Mouse (Mus musculus) stomach, embryonic 14.5 days (tissue): ENCODE results near the gene Wfdc16. TPM values are rescaled to one million over a fixed set of nuclear protein-coding genes. Genes with fewer than 3 reads are reported as not detected.
A peak's percentile ranks its signal among the peaks of the same experiment; 100 is the strongest.

Experiments
- ATAC-seq: fragments of 200-750 bp; cut with Nextera tagmentation; 2 replicates; pipeline ENCODE4 v1.8.0; 2017; ENCODE audit warnings: low read depth, moderate TSS enrichment; ENCODE audit not compliant: insufficient number of reproducible peaks, insufficient read depth, low FRiP score
- H3K27ac ChIP-seq: fragments of 300-500 bp; sonication (generic); 2 replicates; pipeline ENCODE4 v1.5.1; 2014; ENCODE audit warnings: mild to moderate bottlenecking, low read length, moderate library complexity, mixed read lengths
- H3K27me3 ChIP-seq: fragments of 300-500 bp; sonication (generic); 2 replicates; pipeline ENCODE4 v1.6.1; 2014; ENCODE audit warnings: low read length, control low read depth, mixed read lengths; ENCODE audit not compliant: control insufficient read depth, insufficient read depth
- H3K36me3 ChIP-seq: fragments of 300-500 bp; sonication (generic); 2 replicates; pipeline ENCODE4 v1.6.1; 2014; ENCODE audit warnings: mild to moderate bottlenecking, control low read depth, low read length, moderate library complexity, mixed read lengths; ENCODE audit not compliant: control insufficient read depth, insufficient read depth
- H3K4me1 ChIP-seq: fragments of 300-500 bp; sonication (generic); 2 replicates; pipeline ENCODE4 v1.6.1; 2014; ENCODE audit warnings: low read length, control low read depth, mixed read lengths; ENCODE audit not compliant: control insufficient read depth, insufficient read depth
- H3K4me2 ChIP-seq: fragments of 300-500 bp; sonication (generic); replicated peaks from 2 replicates; pipeline ENCODE4 v1.6.1; 2014; ENCODE audit warnings: low read depth, low read length, control low read depth
- H3K4me3 ChIP-seq: fragments of 300-500 bp; sonication (generic); 2 replicates; pipeline ENCODE4 v1.5.1; 2014; ENCODE audit warnings: low read depth, low read length, control low read depth
- H3K9ac ChIP-seq: fragments of 300-500 bp; sonication (generic); replicated peaks from 2 replicates; pipeline ENCODE4 v1.6.1; 2014; ENCODE audit warnings: low read depth, mild to moderate bottlenecking, control low read depth, low read length, moderate library complexity, mixed read lengths
- H3K9me3 ChIP-seq: fragments of 300-500 bp; sonication (generic); 2 replicates; pipeline ENCODE4 v1.6.1; 2016; ENCODE audit warnings: low read depth, low read length, control low read depth; ENCODE audit not compliant: control insufficient read depth
- WGBS: fragments of 180-500 bp; shearing (Covaris S2); extraction: QIAGEN DNeasy Blood & Tissue Kit; methylation state at CpG from one replicate; pipeline ENCODE4 v1.1.7; 2014; 5-methylcytosine and 5-hydroxymethylcytosine counted together
- polyA plus RNA-seq: library from polyadenylated mRNA; unstranded; fragments of >200 nt; fragmentation: Nextera tagmentation; extraction: Ambion mirVana; gene quantifications from 2 replicates; pipeline ENCODE4 v1.2.1, GENCODE M21; 2014

Gene Wfdc16
- polyA plus RNA-seq, result not detected in 2 replicates

GRCm38 (mm10) chr2:164638696-164639095 is at the start of gene Wfdc16:
Wfdc16 (minus strand) TSS chr2:164638796.
- H3K4me3 ChIP-seq, result no peak within 1 kb of the TSS
- no peaks in the 10 kb centered on the region for H3K4me1 ChIP-seq
- H3K4me2 ChIP-seq, result no peak within 1 kb of the TSS
- H3K9me3 ChIP-seq, result no peaks in the 10 kb centered on the region
- H3K27me3 ChIP-seq, result no peaks in the 10 kb centered on the region
- H3K9ac ChIP-seq, result no peak within 1 kb of the TSS
- H3K36me3 ChIP-seq, result no peaks in the 10 kb centered on the region
- 72% methylated on average over 3 of the region's 3 CpGs for WGBS
- no peak within 1 kb of the TSS for H3K27ac ChIP-seq
- ATAC-seq, result no peak

DNA sequence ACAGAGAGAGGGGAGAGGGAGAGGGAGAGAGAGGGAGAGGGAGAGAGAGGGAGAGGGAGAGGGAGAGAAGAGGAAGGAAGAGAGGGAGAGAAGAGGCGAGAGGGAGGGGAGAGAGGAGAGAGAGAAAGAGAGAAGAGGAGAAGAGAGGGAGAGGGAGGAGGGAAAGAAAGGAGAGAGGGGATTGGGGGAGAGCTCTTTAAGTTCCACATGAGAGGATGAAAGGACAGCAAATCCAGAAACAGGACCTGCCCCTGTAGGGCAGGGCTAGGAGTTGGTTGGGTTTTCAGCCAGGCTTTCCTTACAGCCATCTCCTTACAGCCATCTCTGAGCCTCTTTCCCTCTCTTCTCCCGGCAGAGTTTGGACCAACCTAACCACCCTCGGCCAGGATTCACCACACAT is 46.2 kb upstream of the Wfdc16 start, which contains the start of gene Wfdc13:
Gene Wfdc13, plus strand, starts transcription at position 301 of the 400 bp plus-strand sequence.
- Histone ChIP-seq H3K9me3 (no peaks in the 10 kb centered on the region), H3K36me3 (no peaks in the 10 kb centered on the region), H3K4me3 (no peak within 1 kb of the TSS), H3K27ac (no peak within 1 kb of the TSS), H3K27me3 (no peaks in the 10 kb centered on the region), H3K4me2 (no peak within 1 kb of the TSS), H3K4me1 (no peaks in the 10 kb centered on the region), H3K9ac (no peak within 1 kb of the TSS)
- 66% methylated on average over 3 of the region's 3 CpGs for WGBS
- no peak for ATAC-seq

GRCm38 (mm10) chr2:164679906-164680305 is 41.3 kb upstream of the Wfdc16 start:
- H3K4me3 ChIP-seq, result no peak overlapping the region
- WGBS, result 30% methylated on average over 3 of the region's 3 CpGs
- no peak overlapping the region for H3K27ac ChIP-seq

DNA sequence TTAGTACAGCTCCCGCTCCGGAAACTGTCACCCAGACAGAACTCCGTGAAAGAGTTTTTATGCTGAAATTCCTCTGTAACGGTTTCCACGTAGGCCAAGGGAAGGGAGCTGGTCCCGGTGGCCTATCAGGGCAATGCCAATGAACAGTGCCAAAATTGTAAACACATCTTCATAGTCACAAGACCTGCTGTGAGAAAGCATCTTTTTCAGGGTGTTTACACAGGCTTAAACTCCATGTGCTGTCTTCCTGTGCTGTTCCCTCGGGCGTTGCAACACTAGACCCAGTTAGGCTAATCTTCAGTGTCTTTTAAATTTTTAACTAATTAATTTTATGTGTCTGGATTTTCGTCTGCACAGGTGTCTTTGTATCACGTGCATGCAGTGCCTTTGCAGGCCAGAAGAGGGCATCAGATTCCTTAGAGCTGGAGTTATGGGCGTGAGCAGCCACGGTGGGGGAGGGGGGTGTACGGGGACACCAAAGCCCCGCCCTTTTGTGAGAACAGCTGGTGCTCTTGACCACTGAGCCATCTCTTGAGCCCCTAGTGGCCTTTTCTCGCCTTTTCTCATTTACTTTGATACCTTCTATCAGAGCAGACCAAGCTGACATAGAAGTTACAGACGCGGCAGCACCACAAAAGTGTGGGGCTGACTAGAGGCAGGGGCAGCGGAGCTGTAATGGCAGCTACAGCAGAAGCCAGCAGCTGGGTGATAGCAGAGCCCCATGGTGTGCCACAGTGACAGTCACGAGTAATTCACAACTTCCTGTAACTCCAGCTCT is 40.4 kb upstream of the Wfdc16 start:
- peak; percentile 63; the same call in 1 of the 2 replicates for ATAC-seq
- no peaks in the 10 kb centered on the region for H3K27me3 ChIP-seq
- H3K4me2 ChIP-seq, result peak overlapping the region; percentile 32
- H3K27ac ChIP-seq, result no peak overlapping the region
- no peaks in the 10 kb centered on the region for H3K36me3 ChIP-seq
- no peaks in the 10 kb centered on the region for H3K9me3 ChIP-seq
- H3K4me3 ChIP-seq, result peak overlapping the region; percentile 3; the same call in 1 of the 2 replicates
- no peaks in the 10 kb centered on the region; the same call in 1 of the 2 replicates for H3K4me1 ChIP-seq
- no peak overlapping the region for H3K9ac ChIP-seq
- WGBS, result 19% methylated on average over 19 of the region's 19 CpGs

More at GRCm38 (mm10) chr2:164679906-164680305, 41.3 kb upstream of the Wfdc16 start:
- H3K4me2 ChIP-seq, result no peak overlapping the region
- no peaks in the 10 kb centered on the region for H3K27me3 ChIP-seq
- ATAC-seq, result no peak
- H3K36me3 ChIP-seq, result no peaks in the 10 kb centered on the region
- no peaks in the 10 kb centered on the region; the same call in 1 of the 2 replicates for H3K4me1 ChIP-seq
- H3K9me3 ChIP-seq, result no peaks in the 10 kb centered on the region
- H3K9ac ChIP-seq, result no peak overlapping the region

DNA sequence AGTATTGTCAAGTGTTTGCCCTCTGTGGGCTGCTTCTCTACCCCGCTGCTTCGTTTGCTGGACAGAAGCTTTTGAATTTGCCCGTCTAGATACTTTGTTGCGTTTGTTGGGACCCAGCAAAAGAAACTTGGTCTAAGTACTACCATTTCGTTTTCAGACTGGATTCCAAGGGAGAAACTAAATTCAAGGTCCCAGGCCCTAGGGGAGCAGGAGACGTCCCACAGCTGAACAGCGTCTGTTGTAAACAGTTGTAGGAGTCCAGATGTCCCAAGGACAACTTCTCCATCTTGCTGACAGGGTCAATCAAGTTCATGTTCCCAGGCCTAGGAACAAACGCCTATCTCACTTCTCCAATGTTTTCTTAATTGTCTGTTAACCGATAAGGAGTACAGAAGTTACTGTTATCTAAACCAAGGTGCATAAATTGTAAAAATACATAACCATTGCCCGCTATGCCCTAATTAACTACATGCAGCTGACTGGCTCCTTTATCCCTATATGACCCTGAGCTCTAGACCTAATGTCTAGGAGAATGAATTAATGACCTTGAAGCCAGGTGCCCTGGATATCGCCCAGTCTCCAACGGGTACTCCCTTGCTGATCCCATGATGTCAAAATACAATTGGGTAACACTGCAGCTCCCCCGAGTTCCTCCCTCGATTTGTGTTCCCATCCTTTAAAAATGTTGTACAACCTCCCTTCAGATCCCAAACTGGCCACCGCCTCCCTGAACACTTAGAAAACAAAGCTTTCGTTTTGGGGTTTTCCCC is 38.5 kb upstream of the Wfdc16 start:
- Histone ChIP-seq H3K27me3 (no peaks in the 10 kb centered on the region), H3K36me3 (no peaks in the 10 kb centered on the region), H3K9me3 (no peaks in the 10 kb centered on the region; the same call in 1 of the 2 replicates), H3K4me2 (no peak overlapping the region), H3K4me3 (no peak overlapping the region), H3K9ac (no peak overlapping the region), H3K4me1 (no peaks in the 10 kb centered on the region; the same call in 1 of the 2 replicates), H3K27ac (no peak overlapping the region)
- ATAC-seq, result no peak
- 70% methylated on average over 16 of the region's 16 CpGs for WGBS

DNA sequence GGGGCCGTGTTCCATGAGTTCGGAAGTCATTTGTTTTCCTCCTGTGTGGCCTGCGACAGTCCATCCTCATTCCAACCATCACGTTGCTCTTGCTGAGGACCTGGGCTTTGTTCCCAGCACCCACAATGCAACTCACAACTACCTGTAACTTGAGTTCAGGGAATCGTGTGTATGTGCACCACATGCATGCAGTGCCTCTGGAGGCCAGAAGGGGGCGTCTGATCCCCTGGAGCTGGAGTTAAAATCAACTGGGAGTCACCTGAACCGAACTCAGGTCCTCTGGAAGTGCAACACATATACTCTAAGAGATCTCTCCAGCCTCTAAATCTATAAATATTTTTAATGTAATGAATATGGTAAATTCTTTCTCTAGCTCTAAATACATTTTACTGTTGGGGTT is 37.5 kb upstream of the Wfdc16 start:
- Histone ChIP-seq H3K36me3 (no peaks in the 10 kb centered on the region), H3K4me3 (no peak overlapping the region), H3K27ac (no peak overlapping the region), H3K4me1 (no peaks in the 10 kb centered on the region; the same call in 1 of the 2 replicates), H3K4me2 (no peak overlapping the region), H3K9me3 (no peaks in the 10 kb centered on the region; the same call in 1 of the 2 replicates), H3K9ac (no peak overlapping the region), H3K27me3 (no peaks in the 10 kb centered on the region)
- ATAC-seq, result no peak
- 79% methylated on average over 7 of the region's 7 CpGs for WGBS

- no peaks in the 10 kb centered on the region for H3K27me3 ChIP-seq
- no peak within 1 kb of the TSS for H3K4me3 ChIP-seq
- no peak for ATAC-seq
- no peak within 1 kb of the TSS for H3K4me2 ChIP-seq
- H3K36me3 ChIP-seq, result no peaks in the 10 kb centered on the region
- H3K27ac ChIP-seq, result no peak within 1 kb of the TSS
- H3K4me1 ChIP-seq, result no peaks in the 10 kb centered on the region; the same call in 1 of the 2 replicates
- no peaks in the 10 kb centered on the region; the same call in 1 of the 2 replicates for H3K9me3 ChIP-seq
- H3K9ac ChIP-seq, result no peak within 1 kb of the TSS
- WGBS, result 72% methylated on average over 7 of the region's 7 CpGs
These were observed 35.4 kb upstream of the Wfdc16 start, which contains the start of gene Wfdc11 for GRCm38 (mm10) chr2:164673987-164674386. Wfdc11 (minus strand) TSS chr2:164674087.

DNA sequence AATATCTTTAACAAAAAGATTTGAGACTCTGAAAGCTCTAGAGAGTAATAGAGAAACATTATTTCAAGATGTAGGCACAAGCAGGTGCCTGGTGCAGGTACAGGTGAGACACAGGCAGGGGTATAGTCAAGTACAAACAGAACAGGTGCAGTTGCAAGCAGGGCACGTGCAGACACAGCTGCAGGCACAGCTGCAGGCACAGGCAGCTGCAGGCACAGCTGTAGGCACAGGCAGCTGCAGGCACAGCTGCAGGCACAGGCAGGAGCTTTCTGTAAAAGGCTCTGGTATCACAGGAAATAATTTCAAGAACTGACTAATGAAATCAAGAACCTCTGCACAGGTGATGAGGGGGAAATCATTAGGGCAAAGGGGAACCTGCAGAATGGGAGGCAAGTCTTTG is 32.3 kb upstream of the Wfdc16 start:
- no peak for ATAC-seq
- H3K4me3 ChIP-seq, result no peak overlapping the region
- H3K4me1 ChIP-seq, result no peaks in the 10 kb centered on the region
- 11% methylated on average over 1 of the region's 1 CpGs for WGBS
- H3K9ac ChIP-seq, result no peak overlapping the region
- no peak overlapping the region for H3K4me2 ChIP-seq
- H3K36me3 ChIP-seq, result no peaks in the 10 kb centered on the region
- H3K27ac ChIP-seq, result no peak overlapping the region
- H3K9me3 ChIP-seq, result no peaks in the 10 kb centered on the region; the same call in 1 of the 2 replicates
- no peaks in the 10 kb centered on the region for H3K27me3 ChIP-seq
